Mouse (Mus musculus): ENCODE results near the gene Tbpl1. TPM values are rescaled to one million over a fixed set of nuclear protein-coding genes. Genes with fewer than 3 reads are reported as not detected.

Tbpl1 gene
- polyA plus RNA-seq, 1 experiment = 29.2 TPM

DNA sequence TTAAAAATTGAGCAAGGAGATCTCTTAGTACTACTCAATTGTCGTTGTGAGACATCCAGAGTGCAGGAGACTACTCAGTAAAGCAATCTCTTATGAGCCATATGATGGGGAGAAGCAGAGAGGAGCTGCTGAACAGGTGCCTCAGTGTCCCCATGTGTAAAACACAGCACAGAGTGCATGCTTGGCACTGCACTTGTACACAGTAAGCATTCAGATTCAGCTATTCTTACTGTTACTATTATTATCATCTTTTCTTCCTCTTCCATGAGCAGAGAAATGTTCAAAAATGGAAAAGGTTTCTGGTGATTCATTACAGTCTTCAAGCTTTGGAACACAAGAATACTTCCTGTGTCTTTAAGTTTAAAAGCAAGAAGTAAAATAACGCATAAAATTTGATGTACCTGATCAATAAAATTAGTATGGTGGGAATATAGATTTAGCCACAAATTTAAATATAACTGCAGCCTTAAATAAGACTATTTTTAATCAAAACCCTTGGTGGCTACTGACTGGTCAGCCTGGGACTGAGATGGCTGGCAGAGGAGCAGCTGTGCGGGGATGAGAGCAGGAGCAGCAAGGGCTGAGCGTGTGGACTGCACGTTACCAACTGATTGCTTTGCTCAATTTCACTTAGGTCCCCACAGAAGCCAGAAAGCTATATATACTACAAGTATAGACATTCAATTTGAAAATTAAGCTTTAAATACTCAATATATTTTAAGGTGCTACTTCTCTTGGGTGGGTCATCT is 10.8 kb downstream of the Tbpl1 start:
- TF ChIP-seq CTCF (IDR thresholded peaks at IDR 0.05; ENCODE audit: control insufficient read depth, insufficient read depth, low read length) (no peak), POLR2A (IDR thresholded peaks at IDR 0.05; ENCODE audit: borderline replicate concordance, control insufficient read depth, low read depth, low read length) (no peak)
- H3K4me1 ChIP-seq (ENCODE audit: control insufficient read depth, insufficient read depth, low read length) = peaks cover 2% of the 10 kb centered on the region; the same call in 1 of the 2 replicates
- no peak overlapping the region for H3K4me3 ChIP-seq (replicated peaks; ENCODE audit: control insufficient read depth, low read depth, low read length)

DNA sequence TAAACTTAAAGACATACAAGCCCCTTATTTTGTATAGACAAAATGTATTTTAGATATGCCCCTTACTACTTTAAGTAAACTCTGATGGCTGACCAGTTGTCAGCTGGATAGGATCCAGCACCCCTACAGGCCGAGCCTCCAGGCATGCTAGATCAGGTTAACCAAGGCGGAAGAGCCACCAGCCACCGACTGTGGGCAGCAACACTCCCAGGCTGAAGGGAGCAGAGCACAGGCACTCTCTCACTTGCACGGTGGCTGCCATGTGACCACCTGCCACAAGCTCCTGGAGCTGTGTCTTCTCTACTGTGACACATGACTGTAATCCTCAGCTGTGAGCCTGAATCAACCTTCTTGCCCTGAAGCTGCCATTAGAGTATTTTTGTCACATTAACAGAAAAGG is 13.3 kb downstream of the Tbpl1 start:
- WGBS = 24% methylated on average over 4 of the region's 4 CpGs
- H3K4me1 ChIP-seq (ENCODE audit: control insufficient read depth, insufficient read depth, low read length) = peaks cover 2% of the 10 kb centered on the region; the same call in 1 of the 2 replicates
- TF ChIP-seq CTCF (IDR thresholded peaks at IDR 0.05; ENCODE audit: control insufficient read depth, insufficient read depth, low read length) = no peak
- no peak for TF ChIP-seq POLR2A (IDR thresholded peaks at IDR 0.05; ENCODE audit: borderline replicate concordance, control insufficient read depth, low read depth, low read length)

More for the DNA sequence above, 10.8 kb downstream of the Tbpl1 start:
- H3K27ac ChIP-seq (ENCODE audit: control insufficient read depth, insufficient read depth, low read depth, low read length, poor library complexity) = no peak overlapping the region
- 85% methylated on average over 5 of the region's 5 CpGs for WGBS

DNA sequence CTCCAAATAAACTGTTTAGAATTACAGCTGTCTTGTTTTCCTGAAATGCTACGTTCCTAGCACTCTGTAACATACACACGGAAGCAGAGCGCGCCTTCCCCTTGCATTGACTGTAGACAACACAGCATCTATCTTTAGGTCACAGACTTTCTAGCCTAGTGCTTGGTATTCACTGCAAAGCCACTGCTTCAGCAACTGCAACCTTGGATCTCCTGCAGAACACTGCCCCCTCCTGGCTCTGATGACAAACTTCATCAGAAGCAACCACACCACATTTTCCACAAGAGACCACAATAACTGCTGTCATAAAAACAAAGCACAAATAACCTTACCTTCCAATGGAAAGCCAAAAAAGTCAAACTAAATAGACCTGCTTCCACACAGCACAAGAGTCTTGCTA is 17.2 kb downstream of the Tbpl1 start:
- no peak overlapping the region for H3K27ac ChIP-seq (ENCODE audit: control insufficient read depth, insufficient read depth, low read depth, low read length, poor library complexity)
- WGBS = 62% methylated on average over 4 of the region's 4 CpGs
- no peak overlapping the region for H3K4me3 ChIP-seq (replicated peaks; ENCODE audit: control insufficient read depth, low read depth, low read length)
- peaks cover 2% of the 10 kb centered on the region; the same call in 1 of the 2 replicates for H3K4me1 ChIP-seq (ENCODE audit: control insufficient read depth, insufficient read depth, low read length)
- TF ChIP-seq POLR2A (IDR thresholded peaks at IDR 0.05; ENCODE audit: borderline replicate concordance, control insufficient read depth, low read depth, low read length) (no peak), CTCF (IDR thresholded peaks at IDR 0.05; ENCODE audit: control insufficient read depth, insufficient read depth, low read length) (peak; percentile 70)

More for the DNA sequence above, 13.3 kb downstream of the Tbpl1 start:
- Histone ChIP-seq H3K4me3 (replicated peaks; ENCODE audit: control insufficient read depth, low read depth, low read length) (no peak overlapping the region), H3K27ac (ENCODE audit: control insufficient read depth, insufficient read depth, low read depth, low read length, poor library complexity) (no peak overlapping the region)

DNA sequence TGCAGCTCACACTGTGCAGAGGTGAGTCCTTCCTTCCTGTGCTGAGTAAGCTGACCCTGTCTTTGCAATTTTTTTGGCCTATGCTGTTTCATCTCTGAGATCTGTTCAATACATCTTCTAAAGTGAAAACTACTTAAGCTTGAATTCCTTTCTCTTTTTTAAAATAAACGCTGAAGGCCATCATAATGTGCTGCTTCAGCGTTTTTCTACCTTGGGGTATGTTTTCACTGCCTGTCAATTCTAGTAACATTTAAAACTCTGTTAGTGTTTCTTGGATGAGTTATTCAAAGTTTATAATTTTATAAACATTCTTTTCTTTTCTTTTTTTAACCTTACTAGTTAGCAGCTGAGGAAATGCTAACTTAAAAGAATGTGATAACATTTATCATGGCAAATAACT is 18.8 kb downstream of the Tbpl1 start:
- 74% methylated on average over 2 of the region's 2 CpGs for WGBS
- H3K27ac ChIP-seq (ENCODE audit: control insufficient read depth, insufficient read depth, low read depth, low read length, poor library complexity) = no peak overlapping the region
- H3K4me1 ChIP-seq (ENCODE audit: control insufficient read depth, insufficient read depth, low read length) = no peaks in the 10 kb centered on the region
- H3K4me3 ChIP-seq (replicated peaks; ENCODE audit: control insufficient read depth, low read depth, low read length) = no peak overlapping the region
- no peak for TF ChIP-seq POLR2A (IDR thresholded peaks at IDR 0.05; ENCODE audit: borderline replicate concordance, control insufficient read depth, low read depth, low read length)

DNA sequence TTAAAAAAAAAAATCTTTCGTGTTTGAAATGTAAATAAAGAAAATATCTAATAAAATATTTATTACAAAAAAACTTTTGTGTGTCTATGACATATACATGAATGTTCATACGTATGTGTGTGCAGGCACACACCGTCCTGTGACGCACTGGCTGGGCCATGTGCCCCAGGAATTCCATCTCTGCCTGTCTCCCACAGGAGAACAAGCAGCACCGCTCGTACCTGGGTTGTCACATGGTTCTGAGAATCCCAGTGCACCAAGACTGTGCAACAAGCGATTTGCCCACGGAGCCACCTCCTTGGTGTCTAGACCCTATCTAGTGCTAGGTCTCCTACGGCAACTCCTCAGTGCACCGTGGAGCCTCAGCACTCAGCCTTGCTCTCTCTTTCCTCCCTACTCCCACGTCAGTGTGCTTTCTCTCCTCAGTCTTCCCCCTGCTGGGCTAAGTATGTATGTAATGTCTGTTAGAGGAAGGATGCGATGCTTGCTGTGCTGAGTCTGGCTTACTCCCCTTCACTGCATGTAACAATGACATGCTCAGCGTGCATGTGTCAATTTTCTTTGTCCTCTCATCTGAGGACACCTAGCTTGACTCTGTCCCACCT is 21.5 kb downstream of the Tbpl1 start:
- Histone ChIP-seq H3K27ac (ENCODE audit: control insufficient read depth, insufficient read depth, low read depth, low read length, poor library complexity) (no peak overlapping the region), H3K4me1 (ENCODE audit: control insufficient read depth, insufficient read depth, low read length) (no peaks in the 10 kb centered on the region), H3K4me3 (replicated peaks; ENCODE audit: control insufficient read depth, low read depth, low read length) (no peak overlapping the region)
- TF ChIP-seq POLR2A (IDR thresholded peaks at IDR 0.05; ENCODE audit: borderline replicate concordance, control insufficient read depth, low read depth, low read length) (no peak), CTCF (IDR thresholded peaks at IDR 0.05; ENCODE audit: control insufficient read depth, insufficient read depth, low read length) (no peak)
- 88% methylated on average over 13 of the region's 13 CpGs for WGBS

DNA sequence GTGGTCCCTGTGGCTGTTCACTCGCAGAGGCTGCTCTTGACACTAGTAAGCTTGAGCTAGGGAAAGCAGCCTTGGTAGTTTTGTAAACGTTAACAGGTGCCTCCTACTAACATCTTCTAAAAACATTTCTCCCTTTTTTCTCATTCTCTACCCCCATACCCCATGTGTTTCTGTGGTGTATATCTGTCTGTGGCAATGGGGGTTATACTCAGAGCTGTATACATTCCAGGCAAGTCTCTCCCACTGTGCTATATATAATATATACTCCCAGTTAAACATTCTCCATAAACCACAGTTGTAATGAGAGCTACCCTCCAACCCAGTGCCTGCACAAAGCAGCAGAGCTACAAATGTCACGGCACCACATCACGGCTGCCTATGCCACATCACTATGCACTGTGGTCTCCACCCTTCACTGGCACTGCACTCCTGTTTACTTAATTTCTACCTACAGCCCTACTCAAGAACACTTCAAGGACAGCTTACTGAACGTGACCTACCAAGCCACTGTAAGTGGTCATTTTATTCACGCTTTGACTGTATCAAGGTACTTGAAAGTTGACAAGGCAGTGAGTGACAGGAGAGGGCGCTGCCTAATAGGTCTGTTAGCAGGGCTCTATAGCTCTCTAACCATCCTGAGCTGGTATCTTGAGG is 23.4 kb downstream of the Tbpl1 start:
- 88% methylated on average over 7 of the region's 7 CpGs for WGBS
- H3K4me1 ChIP-seq (ENCODE audit: control insufficient read depth, insufficient read depth, low read length) = no peaks in the 10 kb centered on the region
- TF ChIP-seq CTCF (IDR thresholded peaks at IDR 0.05; ENCODE audit: control insufficient read depth, insufficient read depth, low read length) (no peak), POLR2A (IDR thresholded peaks at IDR 0.05; ENCODE audit: borderline replicate concordance, control insufficient read depth, low read depth, low read length) (no peak)

DNA sequence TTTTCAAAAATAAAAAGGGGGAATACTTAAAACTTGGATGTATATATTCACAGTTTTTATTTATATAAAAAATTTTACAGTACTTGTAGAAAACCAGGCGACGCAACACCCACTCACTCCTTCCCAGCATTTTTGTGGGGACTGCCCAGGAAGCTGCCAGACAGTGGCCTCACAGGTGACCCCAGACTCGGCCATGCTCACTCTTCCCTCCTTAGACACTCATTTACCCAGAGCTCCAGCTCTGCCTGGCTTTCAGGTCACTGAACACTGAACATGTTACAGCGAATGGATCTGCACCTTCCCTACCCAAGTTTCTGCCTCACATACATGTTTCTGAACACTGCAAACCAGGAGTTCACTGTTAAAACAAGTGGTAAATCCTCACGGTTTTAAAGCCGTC is 27.9 kb downstream of the Tbpl1 start:
- no peak for TF ChIP-seq CTCF (IDR thresholded peaks at IDR 0.05; ENCODE audit: control insufficient read depth, insufficient read depth, low read length)
- TF ChIP-seq POLR2A (IDR thresholded peaks at IDR 0.05; ENCODE audit: borderline replicate concordance, control insufficient read depth, low read depth, low read length) = no peak
- Histone ChIP-seq H3K27ac (ENCODE audit: control insufficient read depth, insufficient read depth, low read depth, low read length, poor library complexity) (no peak overlapping the region), H3K4me3 (replicated peaks; ENCODE audit: control insufficient read depth, low read depth, low read length) (no peak overlapping the region), H3K4me1 (ENCODE audit: control insufficient read depth, insufficient read depth, low read length) (peaks cover 2% of the 10 kb centered on the region; the same call in 1 of the 2 replicates)
- WGBS = 87% methylated on average over 6 of the region's 6 CpGs

More for the DNA sequence above, 23.4 kb downstream of the Tbpl1 start:
- no peak overlapping the region for H3K4me3 ChIP-seq (replicated peaks; ENCODE audit: control insufficient read depth, low read depth, low read length)
- no peak overlapping the region for H3K27ac ChIP-seq (ENCODE audit: control insufficient read depth, insufficient read depth, low read depth, low read length, poor library complexity)

Measured in bone marrow, adult 2 months (tissue).